Mouse (Mus musculus): ENCODE measurements around the gene Nhsl2. TPM values are rescaled to one million over a fixed set of nuclear protein-coding genes. Genes with fewer than 3 reads are reported as not detected.
A peak's percentile ranks its signal among the peaks of the same experiment; 100 is the strongest.

The Nhsl2 gene
- total and polyA plus RNA-seq, 2 experiments from 2014 or later, result 4.0 to 15.8 TPM

DNA sequence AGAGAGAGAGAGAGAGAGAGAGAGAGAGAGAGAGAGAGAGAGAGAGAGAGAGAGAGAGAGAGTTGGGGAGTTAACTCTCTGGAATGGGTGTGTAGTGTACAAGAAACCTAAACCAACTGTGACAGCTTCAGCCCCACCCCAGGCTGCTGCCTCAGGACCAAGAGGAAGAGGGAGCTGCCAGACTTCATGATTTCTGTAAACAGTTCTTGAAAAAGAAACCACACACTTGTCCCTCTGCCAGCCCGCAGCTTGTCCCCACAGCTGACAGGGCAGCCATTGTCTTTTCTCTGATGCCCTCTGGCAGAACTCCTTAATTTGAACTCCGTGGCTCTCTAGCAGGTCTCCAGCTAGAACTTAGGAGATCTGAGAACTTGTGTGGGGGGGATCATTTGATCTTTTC is 211.7 kb downstream of the Nhsl2 start:
- no peak for ATAC-seq
- no peak overlapping the region for H3K27ac ChIP-seq (ENCODE audit: low read depth, low read length)
- no peak for DNase-seq
- no peak overlapping the region for H3K4me2 ChIP-seq (ENCODE audit: low read depth)
- no peak for TF ChIP-seq CTCF (IDR thresholded peaks at IDR 0.05; ENCODE audit: low read depth)
- 40% methylated on average over 2 of the region's 2 CpGs for WGBS
- no peaks in the 10 kb centered on the region for H3K4me1 ChIP-seq (ENCODE audit: insufficient read depth)
- no peak overlapping the region for H3K9ac ChIP-seq
- H3K4me3 ChIP-seq (ENCODE audit: low read depth, low read length), result no peak overlapping the region
- H3K9me3 ChIP-seq (ENCODE audit: low read length), result no peaks in the 10 kb centered on the region
- H3K36me3 ChIP-seq (ENCODE audit: insufficient read depth), result no peaks in the 10 kb centered on the region
- no peaks in the 10 kb centered on the region for H3K27me3 ChIP-seq (ENCODE audit: insufficient read depth, low read length)

- no peak overlapping the region for H3K4me2 ChIP-seq (ENCODE audit: low read depth)
- H3K9me3 ChIP-seq (ENCODE audit: low read length), result no peaks in the 10 kb centered on the region
- no peaks in the 10 kb centered on the region for H3K27me3 ChIP-seq (ENCODE audit: insufficient read depth, low read length)
- DNase-seq, result no peak
- WGBS, result 58% methylated on average over 3 of the region's 3 CpGs
- H3K4me3 ChIP-seq (ENCODE audit: low read depth, low read length), result no peak overlapping the region
- no peak overlapping the region for H3K27ac ChIP-seq (ENCODE audit: low read depth, low read length)
- no peak for TF ChIP-seq CTCF (IDR thresholded peaks at IDR 0.05; ENCODE audit: low read depth)
- H3K4me1 ChIP-seq (ENCODE audit: insufficient read depth), result no peaks in the 10 kb centered on the region
- H3K9ac ChIP-seq, result no peak overlapping the region
- H3K36me3 ChIP-seq (ENCODE audit: insufficient read depth), result no peaks in the 10 kb centered on the region
- ATAC-seq, result no peak
These were observed 214.9 kb downstream of the Nhsl2 start for GRCm38 (mm10) chrX:102064062-102064461.

DNA sequence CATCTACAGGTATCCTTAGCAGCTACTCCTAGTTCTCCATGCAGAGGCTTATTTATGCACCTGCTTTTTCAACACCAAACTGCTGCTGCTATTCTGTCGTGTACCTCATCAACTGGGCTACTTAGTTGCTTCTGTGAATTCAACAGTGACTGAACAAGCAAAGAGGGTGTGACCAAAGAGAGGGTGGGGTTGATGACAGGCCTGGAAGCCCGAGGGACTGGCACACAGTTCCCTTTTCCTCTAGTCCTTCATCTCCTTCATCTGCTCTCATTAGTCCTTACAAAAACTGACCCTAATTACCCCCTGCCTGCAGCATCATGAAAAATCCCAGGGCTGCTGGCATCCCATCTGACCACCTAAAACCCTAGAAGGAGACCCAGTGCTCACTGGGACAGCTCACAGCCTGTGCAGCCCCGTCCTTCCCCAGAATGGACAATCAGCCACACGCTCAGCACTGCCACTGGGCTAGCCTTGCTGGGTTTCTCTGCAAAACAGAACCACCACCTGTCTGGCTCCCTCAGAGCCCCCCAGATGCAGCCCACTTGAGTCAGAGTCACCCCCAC is 216.1 kb downstream of the Nhsl2 start:
- Histone ChIP-seq H3K36me3 (ENCODE audit: insufficient read depth) (no peaks in the 10 kb centered on the region), H3K27me3 (ENCODE audit: insufficient read depth, low read length) (no peaks in the 10 kb centered on the region), H3K27ac (ENCODE audit: low read depth, low read length) (no peak overlapping the region), H3K9me3 (ENCODE audit: low read length) (no peaks in the 10 kb centered on the region), H3K4me2 (ENCODE audit: low read depth) (no peak overlapping the region), H3K9ac (no peak overlapping the region), H3K4me1 (ENCODE audit: insufficient read depth) (no peaks in the 10 kb centered on the region), H3K4me3 (ENCODE audit: low read depth, low read length) (no peak overlapping the region)
- ATAC-seq (no peak), DNase-seq (no peak)
- 39% methylated on average over 4 of the region's 4 CpGs for WGBS
- TF ChIP-seq CTCF (IDR thresholded peaks at IDR 0.05; ENCODE audit: low read depth), result no peak

- H3K9me3 ChIP-seq (ENCODE audit: low read length), result no peaks in the 10 kb centered on the region
- no peak overlapping the region for H3K4me2 ChIP-seq (ENCODE audit: low read depth)
- H3K9ac ChIP-seq, result no peak overlapping the region
- DNase-seq (peak; percentile 81), ATAC-seq (peak; percentile 15; the same call in 1 of the 2 replicates)
- H3K4me3 ChIP-seq (ENCODE audit: low read depth, low read length), result no peak overlapping the region
- H3K27me3 ChIP-seq (ENCODE audit: insufficient read depth, low read length), result no peaks in the 10 kb centered on the region
- no peaks in the 10 kb centered on the region for H3K36me3 ChIP-seq (ENCODE audit: insufficient read depth)
- WGBS, result 33% methylated on average over 9 of the region's 9 CpGs
- TF ChIP-seq CTCF (IDR thresholded peaks at IDR 0.05; ENCODE audit: low read depth), result peak; percentile 83
- H3K27ac ChIP-seq (ENCODE audit: low read depth, low read length), result no peak overlapping the region
- H3K4me1 ChIP-seq (ENCODE audit: insufficient read depth), result no peaks in the 10 kb centered on the region
These were observed 216.9 kb downstream of the Nhsl2 start for GRCm38 (mm10) chrX:102066134-102066533.

GRCm38 (mm10) chrX:102067118-102067517 is 217.9 kb downstream of the Nhsl2 start:
- TF ChIP-seq CTCF (IDR thresholded peaks at IDR 0.05; ENCODE audit: low read depth), result peak; percentile 30; the same call in 1 of the 2 replicates
- WGBS, result 70% methylated on average over 6 of the region's 6 CpGs

DNA sequence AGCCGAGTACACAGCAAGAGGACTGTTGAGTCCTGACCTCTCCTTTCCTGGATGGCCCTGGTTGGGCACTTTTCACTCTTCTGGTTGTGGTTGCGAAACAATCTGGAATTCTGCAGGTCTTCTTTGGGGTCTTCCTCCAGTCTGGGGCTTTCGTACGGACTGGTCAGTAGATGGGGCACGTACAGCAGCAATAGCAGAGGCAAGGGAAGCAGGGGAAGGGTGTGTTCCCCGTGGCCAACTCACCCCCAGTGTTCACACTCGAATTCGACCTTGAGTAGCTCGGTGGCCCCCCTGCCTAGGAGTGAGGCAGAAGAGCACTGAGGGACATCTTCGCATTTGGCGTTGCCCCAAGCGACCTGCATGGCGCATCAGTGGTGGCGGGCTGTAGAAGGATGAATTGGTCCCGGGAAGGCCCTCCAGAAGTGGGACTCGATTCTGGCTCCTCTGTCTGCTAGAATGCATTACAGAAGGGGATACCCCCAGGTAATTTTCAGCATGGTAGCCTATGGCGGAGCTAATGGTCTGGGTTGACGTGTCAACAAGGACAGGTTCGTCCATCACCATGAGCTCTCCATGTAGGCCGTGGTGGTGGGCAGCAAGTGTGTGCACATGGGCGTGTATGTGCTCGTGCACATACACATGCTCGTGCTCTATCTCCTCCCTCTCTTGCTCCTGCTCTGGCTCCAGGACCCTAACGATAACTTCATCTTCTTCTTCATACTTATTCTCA is 219.8 kb downstream of the Nhsl2 start:
- Histone ChIP-seq H3K9me3 (ENCODE audit: low read length) (no peaks in the 10 kb centered on the region), H3K9ac (no peak overlapping the region), H3K4me3 (ENCODE audit: low read depth, low read length) (no peak overlapping the region), H3K4me1 (ENCODE audit: insufficient read depth) (no peaks in the 10 kb centered on the region), H3K27me3 (ENCODE audit: insufficient read depth, low read length) (no peaks in the 10 kb centered on the region), H3K36me3 (ENCODE audit: insufficient read depth) (no peaks in the 10 kb centered on the region), H3K4me2 (ENCODE audit: low read depth) (no peak overlapping the region), H3K27ac (ENCODE audit: low read depth, low read length) (no peak overlapping the region)
- DNase-seq, result no peak
- ATAC-seq, result no peak
- 93% methylated on average over 24 of the region's 24 CpGs for WGBS
- no peak for TF ChIP-seq CTCF (IDR thresholded peaks at IDR 0.05; ENCODE audit: low read depth)

More at GRCm38 (mm10) chrX:102067118-102067517, 217.9 kb downstream of the Nhsl2 start:
- Histone ChIP-seq H3K4me1 (ENCODE audit: insufficient read depth) (no peaks in the 10 kb centered on the region), H3K36me3 (ENCODE audit: insufficient read depth) (no peaks in the 10 kb centered on the region), H3K27me3 (ENCODE audit: insufficient read depth, low read length) (no peaks in the 10 kb centered on the region), H3K4me2 (ENCODE audit: low read depth) (no peak overlapping the region), H3K9me3 (ENCODE audit: low read length) (no peaks in the 10 kb centered on the region), H3K27ac (ENCODE audit: low read depth, low read length) (no peak overlapping the region), H3K4me3 (ENCODE audit: low read depth, low read length) (no peak overlapping the region), H3K9ac (no peak overlapping the region)
- ATAC-seq (no peak), DNase-seq (no peak)
